Mouse (Mus musculus) Patski (cell line): ENCODE results near the gene Apoc3. TPM values are rescaled to one million over a fixed set of nuclear protein-coding genes. Genes with fewer than 3 reads are reported as not detected.

Source experiments
- ATAC-seq: fragments of 100-300 bp; one replicate; pipeline ENCODE4 v1.8.0; 2021
- CTCF ChIA-PET: fragments of 350-600 bp; sonication (Branson Sonifier 250); formaldehyde crosslinking; loops from one replicate; lab custom pipeline; 2022; ENCODE audit warnings: inconsistent platforms; lab: Charles Lee
- POLR2A ChIA-PET: fragments of 350-600 bp; sonication (Branson Sonifier 250); formaldehyde crosslinking; loops from one replicate; lab custom pipeline; 2022; ENCODE audit warnings: antibody characterized with exemption, inconsistent platforms; lab: Charles Lee
- DNase-seq: peaks from one replicate; pipeline ENCODE4 v3.0.0-alpha.2; 2011; ENCODE audit warnings: low read depth, low spot score
- H3K27me3 ChIP-seq: fragments of 371-371 bp; one replicate; pipeline ENCODE4 v1.5.1; 2021
- CTCF ChIP-seq: fragments of 100-300 bp; IDR thresholded peaks from one replicate; pipeline ENCODE4 v1.5.1; 2021
- in situ Hi-C: fragments of 300-500 bp; cut with MboI; formaldehyde crosslinking; loops from 3 replicates; pipeline ENCODE4 v1.11.1; 2018; ENCODE audit warnings: low pct_unique_long_range_greater_than_20kb, mixed read lengths
- polyA plus RNA-seq: library from polyadenylated mRNA; unstranded; gene quantifications from one replicate; pipeline ENCODE4 v1.2.3, GENCODE M21; 2021

Apoc3 gene
- polyA plus RNA-seq, 1 experiment from 2014 or later: not detected

- ChIA-PET CTCF (interaction anchor here (1.0 kb wide), 1 partner anchor 11 kb away, joined by 4 read pairs; no protein-coding TSS in a partner anchor), POLR2A (no interaction called here)
- TF ChIP-seq CTCF: no peak
- ATAC-seq: no peak
- no peak for DNase-seq
- peaks cover 28% of the 10 kb centered on the region for H3K27me3 ChIP-seq
- in situ Hi-C loops: no loop called here
These were observed 22.1 kb upstream of the Apoc3 start for GRCm38 (mm10) chr9:46257546-46257945.

GRCm38 (mm10) chr9:46256658-46257385, 21.4 kb upstream of the Apoc3 start:
- ChIA-PET POLR2A (no interaction called here), CTCF (interaction anchor here (1.0 kb wide), 1 partner anchor 11 kb away, joined by 4 read pairs; no protein-coding TSS in a partner anchor)
- DNase-seq (no peak), ATAC-seq (no peak)
- no peak for TF ChIP-seq CTCF
- in situ Hi-C loops: no loop called here
- peaks cover 27% of the 10 kb centered on the region for H3K27me3 ChIP-seq

GRCm38 (mm10) chr9:46256177-46256576, 20.7 kb upstream of the Apoc3 start:
- TF ChIP-seq CTCF: no peak
- peaks cover 26% of the 10 kb centered on the region for H3K27me3 ChIP-seq
- ChIA-PET CTCF (no interaction called here), POLR2A (no interaction called here)
- DNase-seq (no peak), ATAC-seq (no peak)
- in situ Hi-C loops: no loop called here

DNA sequence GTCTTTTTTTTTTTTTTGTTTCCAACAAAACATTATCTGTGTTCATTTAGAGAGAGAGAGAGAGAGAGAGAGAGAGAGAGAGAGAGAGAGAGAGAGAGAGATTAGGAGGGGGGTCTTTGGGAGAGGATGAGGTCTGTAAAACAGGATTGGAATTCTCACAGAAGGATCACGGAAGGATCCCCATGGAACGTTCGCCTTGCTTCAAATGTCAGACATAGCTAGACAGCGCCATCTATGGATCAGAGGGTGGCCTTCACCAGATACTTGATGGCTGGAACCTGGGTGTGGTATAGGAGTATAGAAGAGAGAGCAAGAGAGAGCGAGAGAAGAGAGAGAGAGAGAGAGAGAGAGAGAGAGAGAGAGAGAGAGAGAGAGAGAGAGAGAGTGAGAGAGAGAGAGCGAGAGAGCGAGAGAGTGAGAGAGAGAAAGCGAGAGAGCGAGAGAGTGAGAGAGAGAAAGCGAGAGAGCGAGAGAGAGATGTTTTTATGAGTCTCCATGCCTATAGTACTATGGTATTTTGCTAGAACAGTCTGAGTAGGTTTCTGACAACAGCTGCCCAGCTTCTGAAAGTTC, 11.4 kb upstream of the Apoc3 start:
- DNase-seq: peak; percentile 7
- in situ Hi-C loops: no loop called here
- ChIA-PET POLR2A (interaction anchor here (0.6 kb wide), 1 partner anchor 310 kb away, joined by 6 read pairs; no protein-coding TSS in a partner anchor), CTCF (interaction anchor here (0.7 to 3.3 kb wide), 6 partner anchors 10 to 54 kb away, joined by 3 to 19 read pairs (median 3); no protein-coding TSS in a partner anchor)
- peak; percentile 67 for ATAC-seq
- TF ChIP-seq CTCF: no peak
- peaks cover 31% of the 10 kb centered on the region for H3K27me3 ChIP-seq

DNA sequence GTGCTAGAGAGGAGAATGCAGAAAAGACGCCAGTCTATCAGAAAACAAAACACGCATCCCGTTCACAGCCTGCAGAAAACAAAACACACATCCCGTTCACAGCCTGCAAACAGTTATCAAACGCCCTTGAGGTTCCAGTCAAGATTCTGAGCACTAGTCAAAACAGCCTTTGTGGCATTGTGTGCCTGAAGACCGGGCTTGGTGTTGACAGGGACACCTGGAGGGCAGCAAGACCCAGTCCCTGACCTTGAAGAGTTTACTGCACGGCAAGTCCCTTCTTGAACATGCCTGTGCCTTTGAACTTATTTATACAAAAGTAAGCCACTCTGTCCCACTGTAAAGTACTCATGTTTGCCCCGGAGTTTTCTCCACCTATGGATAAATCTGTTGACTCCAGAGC, 8.1 kb upstream of the Apoc3 start:
- DNase-seq (no peak), ATAC-seq (no peak)
- peaks cover 41% of the 10 kb centered on the region for H3K27me3 ChIP-seq
- ChIA-PET POLR2A (no interaction called here), CTCF (interaction anchor here (1.3 kb wide), 1 partner anchor 302 kb away, joined by 3 read pairs; no protein-coding TSS in a partner anchor)
- no peak for TF ChIP-seq CTCF
- in situ Hi-C loops: no loop called here

DNA sequence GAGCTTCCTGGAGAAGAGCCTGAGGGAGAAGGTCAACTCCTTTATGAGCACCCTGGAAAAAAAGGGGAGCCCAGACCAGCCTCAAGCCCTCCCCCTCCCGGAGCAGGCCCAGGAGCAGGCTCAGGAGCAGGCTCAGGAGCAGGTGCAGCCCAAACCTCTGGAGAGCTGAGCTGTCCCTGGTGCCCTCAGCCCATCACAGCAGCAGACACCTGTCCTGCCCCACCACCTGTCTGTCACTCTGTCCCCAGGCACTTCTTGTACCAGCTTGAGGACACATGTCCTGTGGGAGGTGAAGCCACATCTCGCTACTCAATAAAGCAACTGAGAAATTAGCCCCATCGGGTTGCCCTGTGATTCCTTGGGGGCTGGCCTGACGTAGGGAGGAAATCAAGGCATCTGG, 7.7 kb upstream of the Apoc3 start:
- TF ChIP-seq CTCF: no peak
- CTCF ChIA-PET: interaction anchor here (0.6 to 2.0 kb wide), 3 partner anchors 13 to 1379 kb away, joined by 3 to 8 read pairs (median 3); no protein-coding TSS in a partner anchor
- DNase-seq: no peak
- POLR2A ChIA-PET: no interaction called here
- no peak for ATAC-seq
- in situ Hi-C loops: no loop called here
- H3K27me3 ChIP-seq: peaks cover 39% of the 10 kb centered on the region

DNA sequence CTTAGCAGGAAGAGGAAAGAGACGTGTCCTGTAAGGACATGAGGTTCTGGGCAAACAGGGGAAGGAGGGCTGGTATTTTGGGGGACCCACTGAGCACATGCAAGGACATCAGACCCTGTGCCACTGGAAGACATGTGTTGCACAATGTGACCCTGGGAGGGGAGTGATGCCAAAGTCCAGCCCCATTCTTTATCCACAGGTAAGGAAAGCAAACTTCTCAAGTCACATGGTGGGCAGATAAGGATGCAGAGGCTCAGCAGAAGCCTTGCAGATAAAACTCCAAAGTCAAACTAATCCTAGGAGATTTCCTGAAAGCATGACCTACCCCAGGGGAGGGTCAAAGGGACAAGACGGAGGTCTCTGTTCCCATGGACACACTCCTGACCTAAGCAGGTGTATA, 6.4 kb upstream of the Apoc3 start:
- ATAC-seq: no peak
- in situ Hi-C loops: no loop called here
- H3K27me3 ChIP-seq: peaks cover 43% of the 10 kb centered on the region
- POLR2A ChIA-PET: no interaction called here
- no peak for TF ChIP-seq CTCF
- CTCF ChIA-PET: interaction anchor here (1.6 to 2.0 kb wide), 2 partner anchors 12 to 51 kb away, joined by 3 to 8 read pairs; no protein-coding TSS in a partner anchor
- DNase-seq: no peak

- DNase-seq: no peak
- ChIA-PET CTCF (interaction anchor here (2.3 kb wide), 1 partner anchor 11 kb away, joined by 8 read pairs; no protein-coding TSS in a partner anchor), POLR2A (no interaction called here)
- in situ Hi-C loops: no loop called here
- ATAC-seq: no peak
- H3K27me3 ChIP-seq: peaks cover 43% of the 10 kb centered on the region
- TF ChIP-seq CTCF: no peak
These were observed 5.2 kb upstream of the Apoc3 start, which contains the start of gene Apoa4 for GRCm38 (mm10) chr9:46240526-46241153. Apoa4 (plus strand) TSS chr9:46240696.

- ChIA-PET POLR2A (no interaction called here), CTCF (interaction anchor here (2.3 kb wide), 1 partner anchor 9 kb away, joined by 8 read pairs; no protein-coding TSS in a partner anchor)
- DNase-seq: no peak
- TF ChIP-seq CTCF: no peak
- ATAC-seq: no peak
- H3K27me3 ChIP-seq: peaks cover 43% of the 10 kb centered on the region
- in situ Hi-C loops: no loop called here
These were observed 3.4 kb upstream of the Apoc3 start for GRCm38 (mm10) chr9:46238850-46239249.

DNA sequence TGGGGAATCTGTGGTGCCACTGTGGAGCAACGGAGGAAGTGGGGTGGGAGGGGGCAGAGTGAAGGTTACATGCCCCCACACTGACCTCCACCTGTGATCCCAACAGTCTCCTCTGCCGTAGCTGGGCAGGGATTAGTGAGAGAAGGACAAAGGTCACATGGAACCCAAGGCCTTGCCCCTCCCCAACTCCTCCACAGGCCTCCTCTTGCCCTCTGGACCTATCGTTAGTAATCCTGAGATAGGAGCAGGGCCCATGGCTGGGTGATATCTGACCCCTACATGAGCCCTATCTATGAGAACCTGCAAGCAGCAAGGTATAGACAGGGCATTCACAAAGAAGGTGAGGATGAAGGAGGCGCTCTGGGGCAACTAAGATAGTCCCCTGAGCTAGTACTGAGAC, 213 bp upstream of the Apoc3 start:
- POLR2A ChIA-PET: no interaction called here

More for the DNA sequence above, 213 bp upstream of the Apoc3 start:
- no peak for TF ChIP-seq CTCF
- in situ Hi-C loops: no loop called here
- ATAC-seq: no peak
- CTCF ChIA-PET: interaction anchor here (0.7 kb wide), 1 partner anchor 315 kb away, joined by 3 read pairs; no protein-coding TSS in a partner anchor
- no peak for DNase-seq
- H3K27me3 ChIP-seq: peaks cover 18% of the 10 kb centered on the region
